Mouse (Mus musculus) limb, embryonic 15.5 days (tissue): ENCODE data around the gene Slc16a2. TPM values are rescaled to one million over a fixed set of nuclear protein-coding genes. Genes with fewer than 3 reads are reported as not detected.

Experiments
- ATAC-seq: fragments of 200-750 bp; cut with Nextera tagmentation; 2 replicates; pipeline ENCODE4 v1.8.0; 2017; ENCODE audit warnings: low read depth, moderate TSS enrichment; ENCODE audit not compliant: insufficient number of reproducible peaks, low FRiP score, low TSS enrichment
- H3K27ac ChIP-seq: fragments of 300-500 bp; sonication (generic); 2 replicates; pipeline ENCODE4 v1.5.1; 2015; ENCODE audit warnings: moderate library complexity, mild to moderate bottlenecking, inconsistent platforms
- H3K27me3 ChIP-seq: fragments of 300-500 bp; sonication (generic); 2 replicates; pipeline ENCODE4 v1.6.1; 2015; ENCODE audit warnings: inconsistent platforms
- H3K36me3 ChIP-seq: fragments of 300-500 bp; sonication (generic); 2 replicates; pipeline ENCODE4 v1.6.1; 2015; ENCODE audit warnings: inconsistent platforms
- H3K4me1 ChIP-seq: fragments of 300-500 bp; sonication (generic); 2 replicates; pipeline ENCODE4 v1.6.1; 2015; ENCODE audit warnings: inconsistent platforms
- H3K4me2 ChIP-seq: fragments of 300-500 bp; sonication (generic); 2 replicates; pipeline ENCODE4 v1.6.1; 2015; ENCODE audit warnings: mild to moderate bottlenecking, inconsistent platforms
- H3K4me3 ChIP-seq: fragments of 300-500 bp; sonication (generic); 2 replicates; pipeline ENCODE4 v1.5.1; 2015; ENCODE audit warnings: mild to moderate bottlenecking, inconsistent platforms
- H3K9ac ChIP-seq: fragments of 300-500 bp; sonication (generic); 2 replicates; pipeline ENCODE4 v1.6.1; 2015; ENCODE audit warnings: inconsistent platforms
- H3K9me3 ChIP-seq: fragments of 300-500 bp; sonication (generic); 2 replicates; pipeline ENCODE4 v1.6.1; 2016; ENCODE audit warnings: inconsistent platforms
- WGBS: fragments of 180-500 bp; shearing (Covaris S2); methylation state at CpG from one replicate; pipeline ENCODE4 v1.1.7; 2015; 5-methylcytosine and 5-hydroxymethylcytosine counted together
- polyA plus RNA-seq: library from polyadenylated mRNA; unstranded; fragments of >200 nt; fragmentation: Nextera tagmentation; extraction: Ambion mirVana; gene quantifications from 2 replicates; pipeline ENCODE4 v1.2.1, GENCODE M21; 2015

Slc16a2 gene
- 29.9 and 36.4 TPM in 2 replicates for polyA plus RNA-seq

- Histone ChIP-seq H3K27me3 (peaks cover 38% of the 10 kb centered on the region), H3K9me3 (no peaks in the 10 kb centered on the region), H3K4me2 (peak within 1 kb of the TSS; percentile 67), H3K27ac (peak within 1 kb of the TSS; percentile 94), H3K9ac (peak within 1 kb of the TSS; percentile 51), H3K36me3 (no peaks in the 10 kb centered on the region), H3K4me3 (peak within 1 kb of the TSS; percentile 58), H3K4me1 (no peaks in the 10 kb centered on the region)
- ATAC-seq = peak; percentile 85
- WGBS = 13% methylated on average over 16 of the region's 17 CpGs
Observed at GRCm38 (mm10) chrX:103821832-103822196, at the start of gene Slc16a2. Gene Slc16a2, minus strand, starts transcription at chrX:103821983.

- H3K27me3 ChIP-seq = peaks cover 14% of the 10 kb centered on the region; the same call in 1 of the 2 replicates
- no peaks in the 10 kb centered on the region for H3K36me3 ChIP-seq
- H3K9me3 ChIP-seq = no peaks in the 10 kb centered on the region
- H3K4me1 ChIP-seq = no peaks in the 10 kb centered on the region
- no peak overlapping the region for H3K4me3 ChIP-seq
- ATAC-seq = no peak
- H3K27ac ChIP-seq = no peak overlapping the region
- no peak overlapping the region for H3K4me2 ChIP-seq
- 47% methylated on average over 2 of the region's 2 CpGs for WGBS
- no peak overlapping the region for H3K9ac ChIP-seq
Observed at GRCm38 (mm10) chrX:103863502-103863901, 41.7 kb upstream of the Slc16a2 start.

GRCm38 (mm10) chrX:103862877-103863276 lies 41.1 kb upstream of the Slc16a2 start:
- H3K4me1 ChIP-seq = no peaks in the 10 kb centered on the region
- H3K4me3 ChIP-seq = no peak overlapping the region
- H3K9me3 ChIP-seq = no peaks in the 10 kb centered on the region
- H3K9ac ChIP-seq = no peak overlapping the region
- H3K36me3 ChIP-seq = no peaks in the 10 kb centered on the region
- 57% methylated on average over 3 of the region's 3 CpGs for WGBS
- H3K27ac ChIP-seq = no peak overlapping the region
- H3K4me2 ChIP-seq = no peak overlapping the region
- peaks cover 14% of the 10 kb centered on the region; the same call in 1 of the 2 replicates for H3K27me3 ChIP-seq
- ATAC-seq = no peak

GRCm38 (mm10) chrX:103845266-103845665 lies 23.5 kb upstream of the Slc16a2 start:
- WGBS = 38% methylated on average over 2 of the region's 2 CpGs
- Histone ChIP-seq H3K4me3 (no peak overlapping the region), H3K27ac (no peak overlapping the region), H3K4me1 (no peaks in the 10 kb centered on the region), H3K27me3 (peaks cover 9% of the 10 kb centered on the region), H3K4me2 (no peak overlapping the region), H3K36me3 (no peaks in the 10 kb centered on the region), H3K9me3 (no peaks in the 10 kb centered on the region), H3K9ac (no peak overlapping the region)
- ATAC-seq = no peak

- H3K27me3 ChIP-seq = peaks cover 2% of the 10 kb centered on the region
Observed at GRCm38 (mm10) chrX:103828836-103829235, 7.1 kb upstream of the Slc16a2 start.

GRCm38 (mm10) chrX:103822271-103822811 lies 558 bp upstream of the Slc16a2 start:
- H3K9ac ChIP-seq = no peak overlapping the region
- H3K27me3 ChIP-seq = peaks cover 37% of the 10 kb centered on the region
- H3K27ac ChIP-seq = peak overlapping the region; percentile 94
- peak overlapping the region; percentile 58 for H3K4me3 ChIP-seq
- H3K4me1 ChIP-seq = no peaks in the 10 kb centered on the region
- ATAC-seq = peak; percentile 66
- WGBS = 20% methylated on average over 16 of the region's 20 CpGs
- H3K36me3 ChIP-seq = no peaks in the 10 kb centered on the region
- H3K9me3 ChIP-seq = no peaks in the 10 kb centered on the region
- peak overlapping the region; percentile 67 for H3K4me2 ChIP-seq

More at GRCm38 (mm10) chrX:103828836-103829235, 7.1 kb upstream of the Slc16a2 start:
- no peak overlapping the region for H3K27ac ChIP-seq
- no peaks in the 10 kb centered on the region for H3K36me3 ChIP-seq
- H3K9me3 ChIP-seq = no peaks in the 10 kb centered on the region
- no peak overlapping the region for H3K9ac ChIP-seq
- ATAC-seq = no peak
- no peaks in the 10 kb centered on the region for H3K4me1 ChIP-seq
- 90% methylated on average over 2 of the region's 2 CpGs for WGBS
- no peak overlapping the region for H3K4me3 ChIP-seq
- H3K4me2 ChIP-seq = no peak overlapping the region

GRCm38 (mm10) chrX:103821195-103821831 lies 470 bp downstream of the Slc16a2 start:
- Histone ChIP-seq H3K27me3 (peaks cover 38% of the 10 kb centered on the region), H3K27ac (peak overlapping the region; percentile 94), H3K4me1 (no peaks in the 10 kb centered on the region), H3K9ac (peak overlapping the region; percentile 51), H3K9me3 (no peaks in the 10 kb centered on the region), H3K36me3 (no peaks in the 10 kb centered on the region), H3K4me3 (peak overlapping the region; percentile 58), H3K4me2 (peak overlapping the region; percentile 67)
- ATAC-seq = peak; percentile 46; the same call in 1 of the 2 replicates
- WGBS = 22% methylated on average over 37 of the region's 37 CpGs

GRCm38 (mm10) chrX:103820307-103821194 lies 1.2 kb downstream of the Slc16a2 start:
- peak overlapping the region; percentile 67 for H3K4me2 ChIP-seq
- H3K4me1 ChIP-seq = no peaks in the 10 kb centered on the region
- H3K27me3 ChIP-seq = peaks cover 38% of the 10 kb centered on the region
- no peaks in the 10 kb centered on the region for H3K36me3 ChIP-seq
- peak overlapping the region; percentile 94; the same call in 1 of the 2 replicates for H3K27ac ChIP-seq
- peak overlapping the region; percentile 23; the same call in 1 of the 2 replicates for H3K9ac ChIP-seq
- 25% methylated on average over 34 of the region's 35 CpGs for WGBS
- no peak for ATAC-seq
- no peaks in the 10 kb centered on the region for H3K9me3 ChIP-seq
- H3K4me3 ChIP-seq = peak overlapping the region; percentile 58

- H3K9ac ChIP-seq = no peak overlapping the region
- no peaks in the 10 kb centered on the region for H3K4me1 ChIP-seq
- peak overlapping the region; percentile 67 for H3K4me2 ChIP-seq
- WGBS = 46% methylated on average over 6 of the region's 6 CpGs
- peak overlapping the region; percentile 58 for H3K4me3 ChIP-seq
- no peaks in the 10 kb centered on the region for H3K9me3 ChIP-seq
- no peaks in the 10 kb centered on the region for H3K36me3 ChIP-seq
- peaks cover 38% of the 10 kb centered on the region for H3K27me3 ChIP-seq
- H3K27ac ChIP-seq = no peak overlapping the region
- ATAC-seq = no peak
Observed at GRCm38 (mm10) chrX:103819253-103819652, 2.5 kb downstream of the Slc16a2 start.

- no peak for ATAC-seq
- H3K27ac ChIP-seq = no peak overlapping the region
- no peaks in the 10 kb centered on the region for H3K4me1 ChIP-seq
- H3K9me3 ChIP-seq = no peaks in the 10 kb centered on the region
- 36% methylated on average over 1 of the region's 1 CpGs for WGBS
- H3K4me2 ChIP-seq = no peak overlapping the region
- no peak overlapping the region for H3K4me3 ChIP-seq
- H3K9ac ChIP-seq = no peak overlapping the region
- H3K27me3 ChIP-seq = peaks cover 16% of the 10 kb centered on the region; the same call in 1 of the 2 replicates
- H3K36me3 ChIP-seq = no peaks in the 10 kb centered on the region
Observed at GRCm38 (mm10) chrX:103812690-103813089, 9.1 kb downstream of the Slc16a2 start.

- no peaks in the 10 kb centered on the region for H3K9me3 ChIP-seq
- no peak overlapping the region for H3K27ac ChIP-seq
- H3K4me3 ChIP-seq = no peak overlapping the region
- peaks cover 16% of the 10 kb centered on the region; the same call in 1 of the 2 replicates for H3K27me3 ChIP-seq
- H3K4me2 ChIP-seq = no peak overlapping the region
- H3K36me3 ChIP-seq = no peaks in the 10 kb centered on the region
- WGBS = 75% methylated on average over 1 of the region's 1 CpGs
- no peak overlapping the region for H3K9ac ChIP-seq
- ATAC-seq = no peak
- H3K4me1 ChIP-seq = no peaks in the 10 kb centered on the region
Observed at GRCm38 (mm10) chrX:103810483-103810882, 11.3 kb downstream of the Slc16a2 start.
